Mouse (Mus musculus) thymus, adult 2 months (tissue): ENCODE measurements at regions not wholly inside any gene's neighbourhood (a gene's known extent, or its start where the extent isn't known, plus 50 kb on each side); places are given as distances from the start of the nearest gene placed in this dataset.
"Not testable (repeated sequence)": the region's sequence is repeated elsewhere in the genome, so short reads cannot be mapped to it uniquely, and the experiment has no call there.

Experiments used
- CTCF ChIP-seq: fragments of 200-500 bp; IDR thresholded peaks from 2 replicates; pipeline ENCODE4 v1.5.1; 2012; ENCODE audit warnings: mild to moderate bottlenecking, control low read depth, low read length, moderate library complexity, borderline replicate concordance; ENCODE audit not compliant: control insufficient read depth, poor library complexity, insufficient read depth; ENCODE audit errors: extremely low read depth
- POLR2A ChIP-seq: fragments of 200-500 bp; IDR thresholded peaks from 2 replicates; pipeline ENCODE4 v1.6.1; 2012; ENCODE audit warnings: mild to moderate bottlenecking, low read length, control low read depth, moderate library complexity; ENCODE audit not compliant: control insufficient read depth, poor library complexity, insufficient read depth; ENCODE audit errors: extremely low read depth

DNA sequence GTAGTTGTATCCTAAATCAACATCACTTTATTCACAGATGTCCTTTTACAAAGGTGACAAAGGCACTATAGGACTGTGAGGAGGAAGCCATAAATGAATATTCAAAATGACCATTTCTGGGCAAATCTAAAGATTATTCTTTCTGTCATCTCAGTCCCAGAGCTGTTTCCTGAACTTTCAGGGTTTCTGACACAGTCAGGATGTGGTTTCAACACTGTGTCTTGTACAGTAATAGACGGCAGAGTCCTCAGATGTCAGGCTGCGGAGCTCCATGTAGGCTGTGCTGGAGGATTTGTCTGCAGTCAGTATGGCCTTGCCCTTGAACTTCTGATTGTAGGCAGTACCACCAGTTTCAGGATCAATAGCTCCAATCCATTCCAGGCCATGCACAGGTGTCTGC, 1113.4 kb downstream of the Adam6a start:
- not testable (repeated sequence) for TF ChIP-seq CTCF, POLR2A
